Mouse (Mus musculus) heart, postnatal 36 days (tissue): ENCODE data around the gene Tas2r131. TPM values are rescaled to one million over a fixed set of nuclear protein-coding genes. Genes with fewer than 3 reads are reported as not detected.
"Not testable (repeated sequence)": the region's sequence is repeated elsewhere in the genome, so short reads cannot be mapped to it uniquely, and the experiment has no call there.

Experiments used
- DNase-seq, 2 experiments: peaks; one replicate each; pipeline ENCODE4 v3.0.0; 2021 to 2022
- intact Hi-C: fragments of 180-260 bp; cut with DNase I; formaldehyde crosslinking; loops from one replicate; pipeline ENCODE4 v1.15.1; 2025
- total RNA-seq, 2 experiments: library from RNA; stranded (reverse); gene quantifications; 2 replicates each; pipeline ENCODE4 v1.2.3; 2021

Gene Tas2r131
- not detected for total RNA-seq

GRCm38 (mm10) chr6:132957819-132958218 is at the start of gene Tas2r131:
Tas2r131 (minus strand) TSS chr6:132957919.
- intact Hi-C loops, result no loop called here
- DNase-seq, result no peak

GRCm38 (mm10) chr6:132980865-132981264 is 23.1 kb upstream of the Tas2r131 start, which contains the start of gene Tas2r109:
Tas2r109 (minus strand) TSS chr6:132980965.
- intact Hi-C loops, result loop anchor here (10.0 kb wide), 1 partner anchor 186 kb away; no protein-coding TSS in a partner anchor
- DNase-seq, result no peak

GRCm38 (mm10) chr6:132950802-132951201 is 6.9 kb downstream of the Tas2r131 start, which contains the start of gene Tas2r129:
Tas2r129 (plus strand) TSS chr6:132951102.
- no peak for DNase-seq
- intact Hi-C loops, result no loop called here

GRCm38 (mm10) chr6:132941376-132941775 is 16.3 kb downstream of the Tas2r131 start:
- DNase-seq, intact Hi-C loops: not testable (repeated sequence)

- intact Hi-C loops, result no loop called here
- DNase-seq, result no peak
Measured at GRCm38 (mm10) chr6:132909351-132909750, 48.4 kb downstream of the Tas2r131 start, which contains the start of gene Tas2r125. Tas2r125 (plus strand) TSS chr6:132909651.

Other genes starting within 250 kb of the Tas2r131 start
- not detected for gene Tas2r122, start 246.0 kb downstream of the Tas2r131 start, total RNA-seq
- gene Tas2r115, start 219.9 kb downstream of the Tas2r131 start, total RNA-seq, result not detected
- gene Tas2r124, start 203.2 kb downstream of the Tas2r131 start, total RNA-seq, result not detected
- not detected for gene Tas2r102, start 195.8 kb downstream of the Tas2r131 start, total RNA-seq
- gene Tas2r136, start 179.8 kb downstream of the Tas2r131 start, total RNA-seq, result not detected
- gene Tas2r117, start 155.1 kb downstream of the Tas2r131 start, total RNA-seq, result not detected
- not detected for gene Tas2r123, start 110.8 kb downstream of the Tas2r131 start, total RNA-seq
- not detected for gene Tas2r116, start 102.5 kb downstream of the Tas2r131 start, total RNA-seq
- gene Tas2r110, start 89.9 kb downstream of the Tas2r131 start, total RNA-seq, result not detected
- not detected for gene Tas2r113, start 64.9 kb downstream of the Tas2r131 start, total RNA-seq
- not detected for gene Tas2r125, start 48.3 kb downstream of the Tas2r131 start, total RNA-seq
- not detected for gene Tas2r129, start 6.8 kb downstream of the Tas2r131 start, total RNA-seq
- not detected for gene Tas2r109, start 23.0 kb upstream of the Tas2r131 start, total RNA-seq
- gene Tas2r103, start 79.2 kb upstream of the Tas2r131 start, total RNA-seq, result not detected
- not detected for gene Tas2r140, start 97.9 kb upstream of the Tas2r131 start, total RNA-seq
- 10 to 100 TPM; 69.3 to 70.3 TPM for gene Smim10l1, start 147.0 kb upstream of the Tas2r131 start, total RNA-seq